Mouse (Mus musculus) kidney, adult 2 months (tissue): ENCODE results near the gene Szrd1. TPM values are rescaled to one million over a fixed set of nuclear protein-coding genes. Genes with fewer than 3 reads are reported as not detected.
A peak's percentile ranks its signal among the peaks of the same experiment; 100 is the strongest.

ENCODE experiments used
- DNase-seq: peaks from one replicate; pipeline ENCODE4 v3.0.0; 2021
- H3K27ac ChIP-seq: fragments of 200-500 bp; 2 replicates; pipeline ENCODE4 v1.5.1; 2012; ENCODE audit warnings: low read depth, low read length, control low read depth, inconsistent platforms; ENCODE audit not compliant: insufficient read depth
- H3K27me3 ChIP-seq: fragments of 200-500 bp; replicated peaks from 2 replicates; pipeline ENCODE4 v1.6.1; 2012; ENCODE audit warnings: mild to moderate bottlenecking, moderate library complexity, low read length, inconsistent platforms; ENCODE audit not compliant: control insufficient read depth, insufficient read depth
- H3K36me3 ChIP-seq: fragments of 200-500 bp; 2 replicates; pipeline ENCODE4 v1.6.1; 2012; ENCODE audit warnings: mild to moderate bottlenecking, moderate library complexity, low read length, inconsistent platforms; ENCODE audit not compliant: control insufficient read depth, insufficient read depth
- H3K4me1 ChIP-seq: fragments of 200-500 bp; 2 replicates; pipeline ENCODE4 v1.6.1; 2011; ENCODE audit warnings: low read length; ENCODE audit not compliant: control insufficient read depth, insufficient read depth
- H3K4me3 ChIP-seq: fragments of 200-500 bp; 2 replicates; pipeline ENCODE4 v1.5.1; 2011; ENCODE audit warnings: mild to moderate bottlenecking, low read depth, low read length, control low read depth; ENCODE audit not compliant: insufficient read depth
- CTCF ChIP-seq: fragments of 200-500 bp; conservative IDR thresholded peaks from 2 replicates; pipeline ENCODE4 v1.5.1; 2011; ENCODE audit warnings: low read depth, mild to moderate bottlenecking, control low read depth, low read length, moderate library complexity, mixed read lengths; ENCODE audit not compliant: insufficient read depth, insufficient read length
- POLR2A ChIP-seq: fragments of 200-500 bp; IDR thresholded peaks from one replicate; pipeline ENCODE4 v1.6.1; 2011; ENCODE audit warnings: low read depth, low read length, control low read depth
- WGBS: fragments of 180-500 bp; shearing (Covaris S2); methylation state at CpG from one replicate; pipeline ENCODE4 v1.1.7; 2018; 5-methylcytosine and 5-hydroxymethylcytosine counted together
- polyA plus RNA-seq: library from polyadenylated mRNA; depleted of rRNA; stranded (reverse); fragments of >200 nt; gene quantifications from 2 replicates; pipeline ENCODE4 v1.2.3, GENCODE M21; 2012; rRNA removed

The Szrd1 gene
- polyA plus RNA-seq, 1 experiment, result 59.3 TPM

DNA sequence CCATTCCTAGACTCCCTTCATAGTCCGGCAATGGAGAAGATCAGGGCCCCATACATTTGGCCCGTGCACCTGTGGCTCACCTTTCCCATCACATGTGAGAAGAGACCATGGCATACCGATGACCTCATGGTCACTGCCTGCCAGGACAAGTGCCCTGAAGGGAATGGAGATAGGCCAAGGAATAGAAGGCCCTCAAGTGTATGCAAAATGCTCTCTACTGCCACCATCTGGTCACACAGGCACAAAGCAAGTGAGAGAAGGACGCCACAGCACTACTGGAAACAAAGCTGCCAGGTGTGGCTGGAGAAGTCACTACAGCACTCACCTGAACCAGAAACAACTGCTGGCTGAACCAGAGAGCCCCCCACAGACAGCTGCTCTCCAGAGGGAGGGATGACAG is 69.8 kb downstream of the Szrd1 start:
- Histone ChIP-seq H3K27ac (no peak overlapping the region), H3K4me1 (peaks cover 19% of the 10 kb centered on the region), H3K27me3 (no peaks in the 10 kb centered on the region), H3K4me3 (no peak overlapping the region), H3K36me3 (no peaks in the 10 kb centered on the region; the same call in none of the 2 replicates)
- WGBS, result 48% methylated on average over 4 of the region's 4 CpGs
- DNase-seq, result peak; percentile 71
- TF ChIP-seq POLR2A (no peak), CTCF (peak; percentile 89)

DNA sequence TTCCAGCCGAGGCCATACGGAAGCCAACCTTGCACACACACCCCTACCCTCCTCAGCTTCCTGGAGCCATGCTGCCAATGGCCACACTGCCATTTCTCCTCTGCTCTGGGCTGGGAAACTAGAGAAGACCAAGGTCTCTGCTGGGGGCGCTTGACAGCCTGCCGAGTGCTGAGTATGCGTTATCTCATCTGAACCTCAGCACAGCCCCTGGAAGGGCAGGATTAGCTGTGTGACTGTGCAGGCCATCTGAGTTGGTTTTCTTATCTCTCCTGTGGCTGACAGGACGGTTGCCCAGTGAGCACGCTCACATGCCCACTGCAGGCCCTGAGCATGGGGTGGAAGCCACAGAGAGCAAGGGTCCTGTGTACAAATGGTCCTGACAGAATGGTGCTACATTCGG is 70.9 kb downstream of the Szrd1 start:
- no peak overlapping the region for H3K4me3 ChIP-seq
- H3K27me3 ChIP-seq, result no peaks in the 10 kb centered on the region
- no peak overlapping the region for H3K27ac ChIP-seq
- WGBS, result 83% methylated on average over 8 of the region's 8 CpGs
- DNase-seq, result no peak
- no peaks in the 10 kb centered on the region; the same call in none of the 2 replicates for H3K36me3 ChIP-seq
- peaks cover 19% of the 10 kb centered on the region for H3K4me1 ChIP-seq
- TF ChIP-seq CTCF (no peak), POLR2A (no peak)

DNA sequence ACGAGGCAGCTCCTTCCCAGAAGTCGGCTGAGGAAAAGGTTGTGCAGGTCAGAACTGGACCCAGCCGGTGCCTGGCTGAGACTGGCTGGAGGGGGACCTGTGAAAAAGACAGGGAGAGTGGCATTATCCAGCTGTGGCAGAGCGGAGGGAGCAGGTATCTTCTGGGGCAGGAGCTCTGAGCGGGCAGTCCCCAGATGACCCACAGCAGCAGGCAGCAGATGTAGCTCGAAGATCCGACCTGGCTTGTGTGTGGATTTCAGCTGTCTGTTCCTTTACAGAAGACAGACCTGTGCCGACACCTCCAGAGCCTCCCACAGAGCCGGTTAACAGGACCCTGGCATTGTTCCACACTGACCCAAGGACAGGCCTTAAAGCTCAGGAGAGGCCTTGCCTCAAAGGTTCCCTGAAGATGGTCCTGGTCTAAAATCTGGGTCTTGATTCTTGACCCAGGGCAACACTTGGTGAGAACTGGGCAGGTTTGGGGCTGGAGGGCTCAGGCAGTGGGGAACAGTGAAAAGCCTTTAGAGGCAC is 72.0 kb downstream of the Szrd1 start:
- H3K4me3 ChIP-seq, result no peak overlapping the region
- no peaks in the 10 kb centered on the region; the same call in none of the 2 replicates for H3K36me3 ChIP-seq
- H3K27ac ChIP-seq, result peak overlapping the region; percentile 8
- peaks cover 19% of the 10 kb centered on the region for H3K4me1 ChIP-seq
- no peaks in the 10 kb centered on the region for H3K27me3 ChIP-seq
- WGBS, result 41% methylated on average over 9 of the region's 9 CpGs
- no peak for TF ChIP-seq POLR2A
- no peak for TF ChIP-seq CTCF
- no peak for DNase-seq

DNA sequence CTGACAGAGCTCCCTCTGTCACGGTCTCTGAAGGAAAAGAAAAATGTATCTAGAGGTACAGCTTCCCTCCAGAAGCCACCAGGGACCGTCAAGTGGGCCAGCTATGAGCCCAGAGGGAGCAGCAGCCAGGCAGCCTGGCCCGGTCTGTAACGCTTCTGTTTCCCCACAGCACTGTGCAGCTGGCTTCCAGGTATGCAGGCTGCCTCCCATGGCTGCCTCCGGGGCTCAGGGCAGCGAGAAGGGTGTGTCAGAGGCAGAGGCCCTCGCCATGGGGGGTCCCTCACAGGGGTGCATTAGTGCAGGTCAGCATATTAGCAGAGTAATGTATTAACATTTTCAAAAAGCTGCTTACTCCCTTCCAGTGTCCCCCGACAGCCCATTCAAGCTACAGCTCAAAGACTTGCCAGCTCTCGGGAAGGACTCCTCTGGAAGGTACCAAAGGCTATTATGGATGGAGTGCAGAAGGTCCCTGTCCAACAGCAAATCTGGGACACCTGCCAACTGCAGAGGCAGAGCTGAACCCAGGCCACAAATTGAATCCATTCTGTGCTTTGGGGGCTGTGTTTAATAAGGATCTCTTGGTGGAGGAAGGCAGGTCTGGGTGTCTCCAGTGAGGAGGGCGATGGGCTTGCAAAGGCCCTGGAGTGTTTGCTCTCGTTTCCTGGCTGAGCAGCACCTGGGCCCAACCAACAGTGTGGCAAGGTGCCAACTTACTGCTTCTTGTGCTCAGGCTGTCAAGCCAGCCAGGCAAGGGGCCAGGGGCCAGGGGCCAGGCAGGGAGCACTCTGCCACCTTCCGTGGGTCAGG is 72.7 kb downstream of the Szrd1 start:
- no peaks in the 10 kb centered on the region for H3K27me3 ChIP-seq
- peaks cover 19% of the 10 kb centered on the region for H3K4me1 ChIP-seq
- H3K36me3 ChIP-seq, result no peaks in the 10 kb centered on the region; the same call in 1 of the 2 replicates
- no peak overlapping the region for H3K4me3 ChIP-seq
- H3K27ac ChIP-seq, result peak overlapping the region; percentile 8
- TF ChIP-seq POLR2A (no peak), CTCF (no peak)
- DNase-seq, result peak; percentile 94
- 41% methylated on average over 12 of the region's 12 CpGs for WGBS

DNA sequence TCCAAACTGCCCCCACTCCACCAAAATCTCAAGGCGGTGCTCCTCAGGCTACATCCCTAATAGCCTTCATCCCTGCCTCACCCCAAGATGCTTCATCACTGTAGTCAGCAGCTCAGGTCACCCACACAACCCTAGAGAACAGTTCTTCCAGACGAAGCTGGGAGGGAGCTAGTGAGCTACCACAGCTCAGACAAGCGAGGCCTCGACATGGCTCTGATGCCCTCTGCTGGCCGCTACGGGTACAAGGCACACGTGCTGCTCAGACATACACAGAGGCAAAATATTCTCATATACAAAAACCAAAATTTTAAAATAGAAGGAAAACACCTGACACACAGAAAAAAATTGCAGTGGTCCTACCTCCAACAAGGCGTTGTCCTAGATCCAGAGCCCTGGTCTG is 74.5 kb downstream of the Szrd1 start:
- peak; percentile 90 for DNase-seq
- Histone ChIP-seq H3K27ac (no peak overlapping the region), H3K27me3 (no peaks in the 10 kb centered on the region), H3K4me1 (peaks cover 19% of the 10 kb centered on the region), H3K4me3 (no peak overlapping the region), H3K36me3 (no peaks in the 10 kb centered on the region; the same call in 1 of the 2 replicates)
- no peak for TF ChIP-seq POLR2A
- peak; percentile 99 for TF ChIP-seq CTCF
- WGBS, result 5% methylated on average over 8 of the region's 8 CpGs

DNA sequence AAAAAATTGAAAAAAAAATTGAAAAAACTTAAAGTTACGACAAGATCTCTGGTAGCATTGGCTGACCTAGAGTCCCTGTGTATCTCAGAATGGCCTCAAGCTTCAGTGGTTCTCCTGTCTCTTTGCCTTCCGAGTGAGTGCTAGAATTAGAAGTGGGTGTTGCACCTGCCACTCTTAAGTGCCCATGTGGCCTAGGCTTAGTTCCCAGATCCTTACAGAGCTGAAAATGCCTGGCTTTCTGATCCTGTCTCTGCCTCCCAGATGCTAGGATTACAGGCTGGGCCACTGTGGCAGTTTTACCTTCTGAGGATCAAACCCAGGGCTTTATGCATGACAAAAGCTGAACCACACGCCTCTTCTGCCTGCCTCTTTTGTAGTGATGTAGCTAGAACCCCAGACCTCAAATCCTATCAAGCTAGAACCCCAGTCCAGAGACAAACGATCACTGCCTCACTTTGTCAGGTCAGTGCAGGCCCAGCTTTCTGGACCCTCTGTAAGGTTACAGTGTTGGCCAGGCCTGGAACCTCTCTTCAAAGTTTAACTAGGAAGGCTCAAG is 75.4 kb downstream of the Szrd1 start:
- WGBS, result 87% methylated on average over 4 of the region's 4 CpGs
- no peak for TF ChIP-seq POLR2A
- no peak for TF ChIP-seq CTCF
- Histone ChIP-seq H3K4me3 (no peak overlapping the region), H3K27ac (no peak overlapping the region), H3K4me1 (peaks cover 19% of the 10 kb centered on the region), H3K36me3 (no peaks in the 10 kb centered on the region; the same call in 1 of the 2 replicates), H3K27me3 (no peaks in the 10 kb centered on the region)
- DNase-seq, result no peak

Other genes starting within 250 kb of the Szrd1 start
- gene Padi2, start 233.4 kb downstream of the Szrd1 start, polyA plus RNA-seq, result 4.9 and 5.1 TPM in 2 replicates
- gene Sdhb, start 178.6 kb downstream of the Szrd1 start, polyA plus RNA-seq, result 655 and 703 TPM in 2 replicates
- 46.3 and 56.0 TPM in 2 replicates for gene Atp13a2, start 152.9 kb downstream of the Szrd1 start, polyA plus RNA-seq
- gene Mfap2, start 129.4 kb downstream of the Szrd1 start, polyA plus RNA-seq, result 14.9 and 18.0 TPM in 2 replicates
- 34.7 and 41.8 TPM in 2 replicates for gene Crocc, start 79.2 kb downstream of the Szrd1 start, polyA plus RNA-seq
- gene Necap2, start 61.4 kb downstream of the Szrd1 start, polyA plus RNA-seq, result 60.3 and 64.9 TPM in 2 replicates
- 0.03 and 0.26 TPM in 2 replicates for gene Spata21, start 51.4 kb downstream of the Szrd1 start, polyA plus RNA-seq
- gene Fbxo42, start 8.1 kb upstream of the Szrd1 start, polyA plus RNA-seq, result 11.7 and 13.0 TPM in 2 replicates
- 1.2 and 1.6 TPM in 2 replicates for gene Rsg1, start 74.2 kb upstream of the Szrd1 start, polyA plus RNA-seq
- gene Arhgef19, start 99.7 kb upstream of the Szrd1 start, polyA plus RNA-seq, result 4.9 and 5.1 TPM in 2 replicates
- 8.1 and 9.6 TPM in 2 replicates for gene Epha2, start 161.5 kb upstream of the Szrd1 start, polyA plus RNA-seq
- 1.8 and 2.0 TPM in 2 replicates for gene Fam131c, start 228.4 kb upstream of the Szrd1 start, polyA plus RNA-seq